Mouse (Mus musculus) Muller cell, postnatal 12 days (primary cell): ENCODE results near the gene Cep152.

Experiments
- DNase-seq: peaks from one replicate; pipeline ENCODE4 v3.0.0-alpha.2; 2015; ENCODE audit errors: inconsistent ontology term

Gene Cep152

GRCm38 (mm10) chr2:125624127-125624685 is 707 bp downstream of the Cep152 start:
- no peak for DNase-seq

DNA sequence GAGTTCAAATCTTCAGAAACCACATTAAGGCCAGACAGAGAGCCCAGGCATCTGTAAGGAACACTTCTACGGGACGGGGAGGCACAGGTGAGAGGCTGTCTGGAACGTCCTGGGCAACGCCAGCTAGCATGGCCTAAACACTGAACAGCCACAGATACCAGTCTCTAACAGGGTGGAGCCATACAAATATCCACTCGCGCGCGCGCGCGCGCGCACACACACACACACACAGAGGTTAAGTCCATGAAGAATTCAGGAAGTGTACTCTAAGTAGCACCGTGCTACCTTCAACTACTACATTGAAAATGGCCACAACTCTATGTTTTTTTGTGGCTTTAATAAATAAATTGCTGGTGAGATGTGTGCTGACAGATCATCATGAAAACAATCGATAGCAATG is 1.7 kb downstream of the Cep152 start:
- DNase-seq: no peak

DNA sequence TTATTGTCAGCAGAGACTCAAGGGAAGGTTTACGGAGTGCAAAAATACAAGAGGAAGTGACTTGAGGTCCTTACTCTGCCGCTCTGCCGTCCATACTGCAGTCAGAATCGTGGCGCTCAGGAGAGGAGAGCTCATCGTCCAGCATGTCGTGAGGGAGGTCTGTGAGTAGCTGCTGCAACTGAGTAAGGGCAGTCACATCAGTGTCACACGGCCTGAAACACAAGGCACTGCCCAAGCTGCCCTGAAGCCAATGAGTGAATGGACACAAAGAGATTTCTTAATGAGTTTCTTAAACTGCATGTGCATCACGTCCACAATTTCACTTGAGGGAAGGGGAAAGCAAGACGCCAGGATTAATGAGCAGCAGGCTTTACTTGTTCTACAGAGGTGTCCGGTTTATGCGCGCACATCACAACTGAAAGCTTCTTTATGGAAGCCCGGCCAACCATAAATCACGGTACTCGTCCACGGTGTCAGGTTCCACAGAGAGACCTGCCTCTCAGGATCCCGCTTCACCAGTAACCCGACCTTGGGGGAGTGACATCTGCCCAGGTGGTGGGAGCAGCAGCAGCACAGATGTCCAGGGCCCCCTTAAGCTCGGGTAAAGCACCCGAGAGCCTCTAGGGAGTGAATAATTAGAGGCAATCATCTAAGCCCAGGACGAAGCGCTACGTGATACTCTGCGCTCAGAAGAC is 4.6 kb downstream of the Cep152 start:
- DNase-seq: peak; percentile 22

DNA sequence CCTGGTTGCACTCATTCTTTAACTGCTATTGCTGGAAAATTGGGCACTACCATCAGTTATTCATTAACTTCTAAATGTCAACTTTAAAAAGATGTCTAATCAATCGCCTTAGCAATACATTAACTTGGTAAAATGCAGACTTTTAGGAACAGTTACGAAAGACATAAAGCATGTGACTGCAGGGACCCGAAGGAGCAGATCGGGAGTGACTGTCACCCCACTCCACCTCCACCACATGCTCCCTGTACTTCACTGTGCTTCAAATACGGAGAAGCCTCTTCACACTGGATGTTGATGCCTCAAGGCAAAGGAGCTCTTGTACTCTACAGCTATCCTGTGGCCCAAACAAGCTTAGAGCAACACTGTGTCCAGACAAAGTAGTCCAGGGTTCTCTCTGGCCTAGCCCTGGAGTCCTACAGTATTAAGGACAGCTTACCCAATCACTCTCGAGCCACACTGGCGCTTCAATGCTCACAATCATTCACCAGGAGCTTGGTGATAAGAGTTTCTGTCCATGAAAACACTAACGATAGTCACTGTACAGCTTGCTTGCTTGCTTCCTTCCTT is 9.0 kb downstream of the Cep152 start:
- no peak for DNase-seq

GRCm38 (mm10) chr2:125615440-125615839 is 9.5 kb downstream of the Cep152 start:
- DNase-seq: no peak

DNA sequence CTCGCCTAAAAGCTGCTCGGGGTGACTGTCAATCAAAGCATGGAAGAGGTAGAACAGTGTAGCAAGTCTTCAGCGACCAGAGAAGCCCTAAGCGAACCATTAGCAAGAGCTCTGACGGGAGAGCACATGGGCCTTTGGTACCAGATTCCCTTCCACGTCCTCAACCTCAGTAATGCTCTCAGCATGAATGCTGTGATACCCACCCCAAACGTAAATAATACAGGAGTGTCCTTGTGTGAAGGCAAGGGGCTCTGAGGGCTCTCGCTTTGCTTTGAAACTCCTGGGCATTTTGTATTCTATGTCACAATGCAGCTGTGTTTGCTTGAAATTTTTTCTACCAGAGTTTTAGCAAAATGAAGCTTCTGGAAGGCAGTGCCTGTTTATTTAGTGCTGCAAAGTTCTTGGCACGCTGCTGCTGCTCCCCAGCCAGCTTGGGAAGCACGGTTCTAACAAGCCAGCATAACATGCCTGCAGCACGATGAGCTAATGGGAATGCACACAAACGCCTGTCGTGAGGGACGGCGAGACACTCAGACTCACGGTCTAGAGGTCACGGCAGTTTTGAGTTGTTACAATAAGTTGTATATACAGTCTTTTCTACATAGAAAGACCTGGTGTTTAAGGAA is 18.6 kb downstream of the Cep152 start:
- DNase-seq: peak; percentile 32

GRCm38 (mm10) chr2:125604646-125605045 is 20.3 kb downstream of the Cep152 start:
- peak; percentile 51 for DNase-seq

DNA sequence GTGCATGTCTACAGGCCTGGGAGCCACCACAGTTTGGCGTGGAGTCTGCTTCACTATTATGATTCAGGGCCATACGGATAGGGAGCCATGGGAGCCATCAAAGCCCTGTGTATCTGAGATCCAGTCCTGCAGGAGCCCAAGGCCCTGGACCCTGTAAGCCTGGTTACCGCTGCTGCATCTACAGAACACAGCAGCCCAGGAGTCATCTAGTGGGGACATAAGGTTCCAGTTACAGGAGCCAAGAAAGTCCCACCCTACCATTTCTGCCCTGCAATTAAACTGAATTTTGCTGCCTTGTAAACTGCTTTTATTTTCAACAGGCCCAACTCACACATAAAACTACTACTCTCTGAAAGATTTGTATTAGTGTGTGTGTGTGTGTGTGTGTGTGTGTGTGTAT is 21.9 kb downstream of the Cep152 start:
- no peak for DNase-seq

DNA sequence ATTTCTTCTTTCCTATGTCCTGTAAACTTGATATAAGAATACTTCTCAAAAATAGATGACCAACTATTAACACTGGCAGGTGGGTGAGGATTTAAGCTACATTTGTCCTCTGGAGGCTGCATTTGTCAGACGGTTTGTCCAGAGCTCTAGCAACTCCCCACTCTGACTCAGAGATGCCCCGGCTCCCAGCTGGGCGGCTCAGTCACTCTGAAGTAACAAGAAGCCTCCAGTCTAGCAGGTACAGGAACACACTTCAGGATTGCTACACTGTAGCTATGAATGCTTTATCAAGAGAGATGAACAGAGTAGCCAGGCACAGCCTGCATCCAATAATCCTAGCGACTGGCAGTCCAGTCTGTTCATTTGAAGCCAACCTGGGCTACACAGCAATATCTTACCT is 26.0 kb downstream of the Cep152 start:
- peak; percentile 38 for DNase-seq

- DNase-seq: no peak
These were observed 26.7 kb downstream of the Cep152 start for GRCm38 (mm10) chr2:125598251-125598650.

- DNase-seq: no peak
These were observed 30.1 kb downstream of the Cep152 start for GRCm38 (mm10) chr2:125594786-125595185.

DNA sequence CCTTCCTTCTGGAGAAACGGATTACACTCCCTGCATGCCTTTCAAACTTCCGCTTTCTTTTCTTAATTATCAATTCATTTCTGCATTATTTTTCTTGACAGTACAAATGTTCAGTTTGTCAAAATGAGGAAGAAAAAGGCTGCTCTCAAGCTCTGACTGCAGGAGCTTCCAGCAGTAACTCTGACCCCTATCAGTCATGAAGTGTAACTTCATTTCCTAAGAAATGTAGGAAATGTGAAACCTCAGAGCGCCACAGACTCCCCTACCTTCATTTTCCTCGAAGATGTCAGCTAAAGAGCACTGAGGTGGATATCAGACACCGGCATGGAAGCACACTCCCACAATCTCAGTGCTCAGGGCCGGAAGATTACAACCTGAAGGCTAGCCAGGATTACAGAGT is 30.8 kb downstream of the Cep152 start:
- no peak for DNase-seq

GRCm38 (mm10) chr2:125591895-125592294 is 33.0 kb downstream of the Cep152 start:
- DNase-seq: no peak

- DNase-seq: no peak
These were observed 35.6 kb downstream of the Cep152 start for GRCm38 (mm10) chr2:125589287-125589686.

- DNase-seq: no peak
These were observed 43.8 kb downstream of the Cep152 start for GRCm38 (mm10) chr2:125581081-125581480.

- no peak for DNase-seq
These were observed 47.2 kb downstream of the Cep152 start for GRCm38 (mm10) chr2:125577670-125578069.

GRCm38 (mm10) chr2:125576498-125576897 is 48.4 kb downstream of the Cep152 start:
- no peak for DNase-seq

- no peak for DNase-seq
These were observed 49.1 kb downstream of the Cep152 start for GRCm38 (mm10) chr2:125575766-125576165.

GRCm38 (mm10) chr2:125563884-125564283 is 61.0 kb downstream of the Cep152 start:
- DNase-seq: no peak

- no peak for DNase-seq
These were observed 62.5 kb downstream of the Cep152 start for GRCm38 (mm10) chr2:125562407-125562806.

DNA sequence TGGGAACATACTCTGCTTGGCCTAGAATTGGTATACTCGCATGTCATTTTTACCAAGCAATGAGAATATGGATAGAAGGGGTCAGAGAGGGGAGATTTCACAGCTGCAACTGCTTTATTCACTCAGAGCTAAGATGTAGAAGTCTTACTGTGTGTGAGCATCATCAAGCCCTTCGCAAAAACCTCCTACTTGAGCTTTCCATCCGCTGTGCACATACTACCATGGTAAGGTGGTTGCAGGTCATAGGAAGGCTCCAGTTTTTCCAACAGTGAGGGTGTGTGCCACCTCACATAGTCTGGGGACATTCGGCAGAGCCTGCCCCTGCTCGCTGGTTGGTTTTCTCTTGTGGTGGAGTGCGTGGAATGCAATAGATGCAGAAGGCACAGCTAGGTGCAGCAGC is 64.9 kb downstream of the Cep152 start:
- no peak for DNase-seq

DNA sequence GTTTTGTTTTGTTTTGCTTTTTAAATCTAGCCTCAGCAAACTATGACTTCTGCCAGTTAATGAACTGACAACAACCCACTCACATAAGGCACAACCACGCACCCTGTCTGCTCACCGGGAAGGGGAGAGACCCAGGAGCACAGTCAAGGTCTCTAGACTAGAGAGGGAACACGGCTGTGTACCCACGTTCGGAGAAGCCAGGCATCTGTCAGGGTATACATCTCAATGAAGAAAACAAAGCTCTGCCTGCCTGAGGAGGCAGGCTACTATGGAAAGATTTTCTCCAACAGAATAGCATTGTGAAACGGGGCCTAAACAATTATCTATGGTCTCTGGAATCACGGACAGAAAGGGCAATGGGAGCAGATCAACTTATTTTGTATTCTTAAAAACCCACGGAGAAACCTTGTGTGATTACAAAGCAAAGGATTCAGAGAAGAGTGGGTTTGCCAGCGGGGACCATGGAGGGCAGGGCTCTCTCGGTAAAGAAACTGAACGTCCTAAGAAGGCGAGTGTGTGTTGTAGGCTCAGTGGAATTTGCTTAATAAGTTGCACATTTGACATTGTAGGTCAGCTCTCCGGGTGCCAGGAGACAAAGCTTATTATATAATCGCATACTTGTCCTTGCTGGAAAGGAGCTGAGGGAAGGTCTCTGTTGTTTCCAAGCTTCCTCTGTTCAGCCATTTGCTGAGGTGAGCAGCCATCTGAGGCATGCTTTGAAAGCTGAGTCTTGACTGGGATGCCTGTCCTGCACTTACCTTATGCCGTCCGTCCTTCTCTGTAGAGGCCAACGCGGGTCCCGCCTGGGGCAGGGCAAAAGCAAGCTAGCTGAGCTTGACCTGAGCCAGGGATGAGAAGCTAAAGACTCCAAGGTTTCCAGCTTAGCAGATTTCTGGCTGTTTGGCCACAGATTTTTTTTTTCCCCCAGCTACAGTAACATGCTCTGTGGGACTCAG is 66.0 kb downstream of the Cep152 start:
- DNase-seq: peak; percentile 76
